Mouse (Mus musculus): ENCODE data around the gene Gm42674.

GRCm38 (mm10) chr3:90609102-90609501 is 7.4 kb downstream of the Gm42674 start:
- TF ChIP-seq HCFC1 (IDR thresholded peaks at IDR 0.05; ENCODE audit: borderline replicate concordance, insufficient read depth, low read length) (no peak), CHD2 (IDR thresholded peaks at IDR 0.05; ENCODE audit: low read depth, low read length) (no peak)

Data from ES-E14 (cell line).